Mouse (Mus musculus): ENCODE results near the gene Axin2. TPM values are rescaled to one million over a fixed set of nuclear protein-coding genes. Genes with fewer than 3 reads are reported as not detected.

Axin2 gene
- polyA plus RNA-seq, 1 experiment from 2014 or later: 2.4 TPM

DNA sequence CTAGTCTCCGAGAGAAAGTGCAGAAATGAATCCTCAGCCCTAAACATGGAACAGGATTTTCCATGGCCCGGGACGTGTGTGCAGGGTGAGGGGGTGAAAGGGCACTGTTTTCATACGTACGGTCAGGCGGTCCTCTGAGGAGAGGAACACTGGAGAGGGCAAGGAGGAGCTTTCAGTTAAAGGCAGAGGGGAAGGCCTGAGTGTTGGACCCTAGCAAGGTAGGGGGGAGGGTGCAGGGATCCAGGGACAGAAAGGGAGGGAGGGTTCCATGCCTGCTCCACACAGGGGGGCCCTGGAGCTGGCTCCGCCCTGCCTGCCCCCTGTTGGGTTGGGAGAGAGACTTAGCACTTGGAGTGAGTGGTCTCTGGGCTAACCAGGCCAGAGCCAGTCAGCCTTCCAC lies 28.4 kb downstream of the Axin2 start:
- peaks cover 53% of the 10 kb centered on the region for H3K36me3 ChIP-seq
- ATAC-seq (ENCODE audit: insufficient number of reproducible peaks, low FRiP score): no peak
- H3K27ac ChIP-seq (ENCODE audit: poor library complexity, severe bottlenecking): no peak overlapping the region

DNA sequence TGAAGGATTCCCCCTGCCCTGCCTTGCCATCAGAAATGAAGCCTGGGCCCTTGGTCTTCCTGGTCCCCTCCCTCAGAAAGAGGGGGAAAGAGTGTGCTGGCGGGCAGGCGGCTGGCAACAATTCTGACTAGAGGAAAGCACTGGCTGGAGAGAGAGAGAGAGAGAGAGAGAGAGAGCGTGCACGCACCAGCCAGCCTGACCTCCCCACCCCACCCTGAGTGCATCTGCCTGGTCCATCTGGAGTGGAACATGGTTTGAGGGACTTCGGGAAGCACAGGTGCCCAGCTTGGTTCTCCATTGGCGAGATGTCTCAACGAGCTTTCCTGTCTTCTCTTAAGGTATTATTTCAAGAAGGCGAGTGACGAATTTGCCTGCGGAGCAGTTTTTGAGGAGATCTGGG lies 28.8 kb downstream of the Axin2 start:
- Histone ChIP-seq H3K4me2 (no peak overlapping the region), H3K27me3 (replicated peaks) (no peaks in the 10 kb centered on the region), H3K4me3 (no peak overlapping the region), H3K36me3 (peaks cover 49% of the 10 kb centered on the region), H3K9me3 (replicated peaks) (no peaks in the 10 kb centered on the region), H3K9ac (no peak overlapping the region), H3K27ac (ENCODE audit: poor library complexity, severe bottlenecking) (no peak overlapping the region), H3K4me1 (replicated peaks) (peaks cover 17% of the 10 kb centered on the region)
- 92% methylated on average over 10 of the region's 10 CpGs for WGBS
- no peak for ATAC-seq (ENCODE audit: insufficient number of reproducible peaks, low FRiP score)

More for the DNA sequence above, 28.4 kb downstream of the Axin2 start:
- H3K4me2 ChIP-seq: no peak overlapping the region
- no peaks in the 10 kb centered on the region for H3K9me3 ChIP-seq (replicated peaks)
- no peak overlapping the region for H3K4me3 ChIP-seq
- H3K9ac ChIP-seq: no peak overlapping the region
- no peaks in the 10 kb centered on the region for H3K27me3 ChIP-seq (replicated peaks)
- WGBS: 71% methylated on average over 7 of the region's 7 CpGs
- peaks cover 17% of the 10 kb centered on the region for H3K4me1 ChIP-seq (replicated peaks)

DNA sequence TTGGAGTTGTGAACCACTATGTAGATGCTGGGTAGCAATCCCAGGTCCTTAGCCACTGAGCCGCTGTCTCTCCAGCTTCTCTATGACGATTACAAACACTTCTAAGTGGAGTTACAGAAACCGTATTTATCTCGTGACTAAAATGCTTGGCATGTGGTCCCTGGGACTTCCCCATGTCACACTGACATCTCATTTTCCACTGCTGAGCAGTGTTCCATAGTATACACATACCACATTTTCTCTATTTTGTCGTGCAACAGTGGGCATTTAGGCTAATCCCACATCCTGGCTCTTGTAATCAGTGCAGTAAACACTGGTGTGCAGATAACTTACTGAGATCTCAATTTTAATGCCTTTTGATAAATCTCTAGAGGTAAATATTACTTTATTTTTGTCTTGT lies 32.2 kb downstream of the Axin2 start:
- no peak for ATAC-seq (ENCODE audit: insufficient number of reproducible peaks, low FRiP score)
- Histone ChIP-seq H3K4me2 (no peak overlapping the region), H3K27ac (ENCODE audit: poor library complexity, severe bottlenecking) (no peak overlapping the region), H3K4me1 (replicated peaks) (peaks cover 17% of the 10 kb centered on the region), H3K27me3 (replicated peaks) (no peaks in the 10 kb centered on the region), H3K9me3 (replicated peaks) (0 out of 2 replicates have a peak, but pooled peaks cover 4% of the 10 kb centered on the region), H3K4me3 (no peak overlapping the region), H3K9ac (no peak overlapping the region), H3K36me3 (peaks cover 19% of the 10 kb centered on the region)
- 27% methylated on average over 5 of the region's 5 CpGs for WGBS

DNA sequence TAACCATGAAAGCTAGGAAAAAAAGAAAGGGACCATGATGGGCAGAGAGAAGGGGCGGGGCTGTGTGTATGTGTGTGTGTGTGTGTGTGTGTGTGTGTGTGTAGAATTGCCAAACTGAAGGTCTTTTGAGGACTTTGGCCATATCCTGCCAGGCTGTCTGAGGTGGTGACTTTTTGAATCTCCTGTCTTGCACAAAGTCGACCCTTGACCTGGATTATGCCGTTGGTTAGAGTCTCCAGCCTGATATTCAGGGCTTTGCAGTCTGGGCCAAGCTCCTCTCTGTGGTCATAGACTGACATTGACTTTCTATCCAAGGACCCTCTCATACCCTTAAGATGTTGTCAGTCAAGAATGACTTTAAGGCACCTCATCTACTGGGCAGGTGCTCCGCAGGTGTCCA lies 35.8 kb downstream of the Axin2 start:
- Histone ChIP-seq H3K9me3 (replicated peaks) (0 out of 2 replicates have a peak, but pooled peaks cover 4% of the 10 kb centered on the region), H3K36me3 (no peaks in the 10 kb centered on the region), H3K4me1 (replicated peaks) (peaks cover 7% of the 10 kb centered on the region), H3K27ac (ENCODE audit: poor library complexity, severe bottlenecking) (no peak overlapping the region), H3K27me3 (replicated peaks) (no peaks in the 10 kb centered on the region), H3K4me3 (no peak overlapping the region), H3K9ac (no peak overlapping the region), H3K4me2 (no peak overlapping the region)
- WGBS: 88% methylated on average over 4 of the region's 4 CpGs
- no peak for ATAC-seq (ENCODE audit: insufficient number of reproducible peaks, low FRiP score)

DNA sequence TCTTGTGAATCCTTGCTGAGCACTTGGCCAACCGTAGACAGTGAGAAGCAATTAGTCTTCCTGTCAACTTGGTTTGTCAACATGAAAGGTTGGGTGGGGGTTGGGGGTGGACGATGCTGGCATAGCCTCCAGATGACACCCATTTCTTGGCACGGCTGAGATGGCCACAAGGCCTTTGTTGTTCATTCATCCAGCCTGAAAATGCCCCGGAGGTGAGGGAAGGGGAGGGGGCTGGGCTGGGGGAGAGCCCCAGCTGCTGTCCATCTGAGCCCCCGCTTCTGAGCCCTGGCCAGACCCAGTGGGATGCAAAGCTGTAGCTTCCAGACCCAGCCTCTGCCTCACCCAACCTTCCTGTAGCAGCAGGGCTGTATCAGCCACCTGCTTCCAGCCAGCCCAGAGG lies 38.2 kb downstream of the Axin2 start:
- no peak for ATAC-seq (ENCODE audit: insufficient number of reproducible peaks, low FRiP score)
- Histone ChIP-seq H3K4me3 (no peak overlapping the region), H3K27me3 (replicated peaks) (no peaks in the 10 kb centered on the region), H3K36me3 (no peaks in the 10 kb centered on the region), H3K9me3 (replicated peaks) (0 out of 2 replicates have a peak, but pooled peaks cover 4% of the 10 kb centered on the region), H3K4me2 (no peak overlapping the region), H3K9ac (no peak overlapping the region), H3K4me1 (replicated peaks) (no peaks in the 10 kb centered on the region), H3K27ac (ENCODE audit: poor library complexity, severe bottlenecking) (no peak overlapping the region)
- WGBS: 68% methylated on average over 5 of the region's 5 CpGs

DNA sequence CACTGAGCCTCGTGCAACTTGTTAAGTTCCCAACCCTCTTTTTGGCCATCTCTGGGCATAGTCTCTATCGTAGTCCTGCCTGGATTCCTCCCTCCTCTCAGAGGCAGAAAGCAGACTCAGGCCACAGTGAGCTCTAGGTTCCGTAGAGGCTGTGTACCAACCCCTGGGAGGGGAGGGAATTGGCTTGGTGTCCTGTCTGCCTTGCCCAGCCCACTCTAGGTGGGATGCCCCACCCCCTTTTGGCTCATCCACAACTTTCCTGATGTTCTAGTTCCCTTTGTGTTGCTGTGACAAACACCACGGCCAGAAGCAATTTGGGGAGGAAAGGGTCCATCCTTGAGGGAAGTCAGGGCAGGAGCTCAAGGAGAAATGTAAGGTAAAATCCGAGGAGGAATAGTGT lies 39.0 kb downstream of the Axin2 start:
- Histone ChIP-seq H3K27me3 (replicated peaks) (no peaks in the 10 kb centered on the region), H3K4me1 (replicated peaks) (no peaks in the 10 kb centered on the region), H3K9ac (no peak overlapping the region), H3K4me2 (no peak overlapping the region), H3K4me3 (no peak overlapping the region), H3K27ac (ENCODE audit: poor library complexity, severe bottlenecking) (no peak overlapping the region), H3K9me3 (replicated peaks) (0 out of 2 replicates have a peak, but pooled peaks cover 4% of the 10 kb centered on the region), H3K36me3 (no peaks in the 10 kb centered on the region)
- whole genome bisulfite sequencing: 56% methylated on average over 5 of the region's 5 CpGs
- ATAC-seq (ENCODE audit: insufficient number of reproducible peaks, low FRiP score): no peak

DNA sequence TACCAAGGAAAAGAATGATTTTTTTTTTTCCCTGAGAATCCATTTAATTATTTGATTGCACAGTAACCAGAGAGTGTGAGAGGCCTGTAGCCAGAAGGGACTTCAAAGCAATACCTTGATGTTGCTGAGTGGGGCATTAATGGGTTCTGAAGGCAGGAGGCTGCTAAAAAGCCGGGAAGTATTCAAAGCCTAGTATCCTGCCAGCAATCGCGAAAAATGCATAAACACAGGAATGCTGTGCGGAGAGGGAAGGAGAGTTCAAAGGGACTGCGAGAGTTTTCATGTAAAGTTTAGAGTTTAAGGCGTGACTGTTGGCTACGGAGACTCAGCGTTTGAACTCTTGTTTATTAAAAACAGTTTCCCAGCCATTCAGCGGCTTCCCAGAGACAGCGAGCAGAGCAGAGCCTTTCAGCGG lies 41.5 kb downstream of the Axin2 start:
- Histone ChIP-seq H3K36me3 (no peaks in the 10 kb centered on the region), H3K9ac (no peak overlapping the region), H3K4me1 (replicated peaks) (peaks cover 9% of the 10 kb centered on the region), H3K27me3 (replicated peaks) (no peaks in the 10 kb centered on the region), H3K27ac (ENCODE audit: poor library complexity, severe bottlenecking) (no peak overlapping the region), H3K4me2 (peak overlapping the region; percentile 52), H3K9me3 (replicated peaks) (no peaks in the 10 kb centered on the region), H3K4me3 (peak overlapping the region; percentile 16)
- ATAC-seq (ENCODE audit: insufficient number of reproducible peaks, low FRiP score): no peak
- WGBS: 14% methylated on average over 11 of the region's 11 CpGs

DNA sequence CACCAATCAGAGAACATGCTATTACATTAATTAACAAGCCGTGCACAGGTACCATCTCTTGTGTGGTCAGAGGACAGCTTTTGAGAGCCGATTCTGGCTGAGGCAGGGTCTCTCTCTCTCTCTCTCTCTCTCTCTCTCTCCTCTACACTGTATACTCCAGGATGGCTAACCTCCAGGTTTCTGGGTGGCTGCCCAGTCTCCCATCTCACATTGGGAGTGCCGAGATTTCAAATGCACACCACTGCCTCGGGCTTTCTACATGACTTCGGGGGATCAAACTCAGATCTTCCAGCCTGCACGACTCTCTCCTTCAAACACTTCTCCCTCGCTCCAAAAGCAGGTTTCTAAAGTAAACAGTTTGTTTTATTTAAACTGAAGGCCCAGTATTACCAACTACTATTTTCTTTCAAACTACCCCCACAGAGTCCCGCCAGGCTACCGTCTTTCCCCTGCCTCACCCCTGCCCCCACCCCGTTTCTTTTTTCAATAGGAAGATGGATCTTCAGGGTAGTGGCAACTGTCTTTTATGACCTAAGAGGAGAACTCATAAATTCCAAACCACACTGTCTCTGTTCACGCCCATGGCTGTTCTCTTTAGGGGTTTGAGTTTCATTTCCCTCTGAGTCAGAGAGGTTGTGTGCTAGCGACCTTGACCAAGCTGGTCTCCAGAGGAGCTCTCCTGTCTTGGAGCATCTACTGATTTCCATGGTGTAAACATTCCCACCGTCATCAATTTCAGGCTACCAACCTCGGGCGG lies 43.5 kb downstream of the Axin2 start:
- no peak overlapping the region for H3K4me2 ChIP-seq
- H3K4me1 ChIP-seq (replicated peaks): peaks cover 9% of the 10 kb centered on the region
- H3K36me3 ChIP-seq: no peaks in the 10 kb centered on the region
- no peak overlapping the region for H3K9ac ChIP-seq
- H3K27me3 ChIP-seq (replicated peaks): no peaks in the 10 kb centered on the region
- no peak overlapping the region for H3K27ac ChIP-seq (ENCODE audit: poor library complexity, severe bottlenecking)
- H3K9me3 ChIP-seq (replicated peaks): no peaks in the 10 kb centered on the region
- WGBS: 80% methylated on average over 15 of the region's 15 CpGs
- ATAC-seq (ENCODE audit: insufficient number of reproducible peaks, low FRiP score): no peak
- H3K4me3 ChIP-seq: no peak overlapping the region

DNA sequence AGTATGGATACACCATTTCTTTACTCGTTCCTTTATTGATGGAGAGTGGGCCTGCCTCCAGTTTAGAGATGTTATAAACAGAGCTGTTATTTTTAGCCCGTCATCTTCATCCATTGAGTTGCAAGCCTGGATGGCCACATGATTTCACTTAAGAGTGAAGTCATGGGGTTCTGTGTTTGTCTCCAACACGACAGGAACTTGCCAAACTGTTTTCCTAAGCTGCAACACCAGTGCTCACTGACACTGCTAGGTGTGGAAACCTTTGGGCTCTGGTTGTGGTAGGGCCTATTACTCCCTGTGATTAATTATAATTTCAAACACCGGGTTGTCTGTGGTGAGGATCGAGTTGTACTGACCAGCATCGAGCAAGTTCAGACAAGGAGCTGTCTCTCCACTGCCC lies 45.6 kb downstream of the Axin2 start:
- 47% methylated on average over 6 of the region's 6 CpGs for WGBS
- no peak for ATAC-seq (ENCODE audit: insufficient number of reproducible peaks, low FRiP score)
- no peak overlapping the region for H3K4me3 ChIP-seq
- H3K4me2 ChIP-seq: no peak overlapping the region
- no peak overlapping the region for H3K27ac ChIP-seq (ENCODE audit: poor library complexity, severe bottlenecking)
- H3K4me1 ChIP-seq (replicated peaks): peaks cover 9% of the 10 kb centered on the region
- H3K27me3 ChIP-seq (replicated peaks): no peaks in the 10 kb centered on the region
- H3K9me3 ChIP-seq (replicated peaks): no peaks in the 10 kb centered on the region
- H3K36me3 ChIP-seq: no peaks in the 10 kb centered on the region
- H3K9ac ChIP-seq: no peak overlapping the region

DNA sequence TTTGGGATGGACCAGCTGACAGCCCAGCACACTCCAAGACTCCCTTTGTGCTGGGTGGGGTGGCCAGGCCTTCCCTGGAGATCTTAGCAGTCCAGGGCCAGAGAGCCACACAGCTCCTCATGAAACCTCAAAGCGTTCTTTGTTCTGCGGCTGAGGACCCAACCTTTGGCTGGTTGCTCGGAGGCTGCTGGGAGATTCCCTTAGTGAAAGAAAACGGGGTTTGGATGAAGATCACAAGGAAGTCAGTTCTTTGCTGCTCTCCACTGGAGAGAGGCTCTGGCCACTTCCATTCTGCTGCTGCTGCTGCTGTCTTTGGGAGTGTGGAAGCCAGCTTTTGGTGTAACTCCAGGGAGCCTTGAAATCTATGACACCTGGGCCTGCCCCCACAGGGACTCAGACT lies 53.3 kb downstream of the Axin2 start:
- Histone ChIP-seq H3K4me3 (no peak overlapping the region), H3K27me3 (replicated peaks) (peaks cover 24% of the 10 kb centered on the region), H3K4me2 (no peak overlapping the region), H3K9ac (no peak overlapping the region), H3K9me3 (replicated peaks) (no peaks in the 10 kb centered on the region), H3K27ac (ENCODE audit: poor library complexity, severe bottlenecking) (no peak overlapping the region), H3K36me3 (no peaks in the 10 kb centered on the region), H3K4me1 (replicated peaks) (0 out of 2 replicates have a peak, but pooled peaks cover 3% of the 10 kb centered on the region)
- WGBS: 57% methylated on average over 4 of the region's 4 CpGs
- no peak for ATAC-seq (ENCODE audit: insufficient number of reproducible peaks, low FRiP score)

DNA sequence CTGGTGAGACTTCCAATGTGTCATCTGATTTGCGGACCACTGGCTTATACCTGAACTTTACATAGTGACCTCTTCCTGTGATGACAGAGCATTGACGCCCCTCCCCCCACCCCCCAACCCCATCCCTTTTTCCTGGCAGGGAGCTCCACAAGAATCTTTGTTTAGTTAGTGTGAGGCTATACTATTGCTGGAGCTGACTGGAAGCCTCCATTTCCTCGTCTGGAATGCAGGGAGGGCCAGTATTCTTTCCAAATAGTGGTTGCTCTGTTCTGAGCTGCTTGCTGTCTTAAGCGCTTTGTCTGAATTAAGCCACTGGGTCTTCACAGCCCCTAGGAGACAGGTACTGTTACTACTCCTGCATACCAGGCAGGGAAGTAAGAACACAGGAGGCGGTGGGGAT lies 53.7 kb downstream of the Axin2 start:
- Histone ChIP-seq H3K36me3 (no peaks in the 10 kb centered on the region), H3K4me1 (replicated peaks) (0 out of 2 replicates have a peak, but pooled peaks cover 3% of the 10 kb centered on the region), H3K27ac (ENCODE audit: poor library complexity, severe bottlenecking) (no peak overlapping the region), H3K4me3 (no peak overlapping the region), H3K9me3 (replicated peaks) (no peaks in the 10 kb centered on the region), H3K4me2 (no peak overlapping the region), H3K9ac (no peak overlapping the region), H3K27me3 (replicated peaks) (peaks cover 24% of the 10 kb centered on the region)
- 33% methylated on average over 5 of the region's 5 CpGs for WGBS
- no peak for ATAC-seq (ENCODE audit: insufficient number of reproducible peaks, low FRiP score)

DNA sequence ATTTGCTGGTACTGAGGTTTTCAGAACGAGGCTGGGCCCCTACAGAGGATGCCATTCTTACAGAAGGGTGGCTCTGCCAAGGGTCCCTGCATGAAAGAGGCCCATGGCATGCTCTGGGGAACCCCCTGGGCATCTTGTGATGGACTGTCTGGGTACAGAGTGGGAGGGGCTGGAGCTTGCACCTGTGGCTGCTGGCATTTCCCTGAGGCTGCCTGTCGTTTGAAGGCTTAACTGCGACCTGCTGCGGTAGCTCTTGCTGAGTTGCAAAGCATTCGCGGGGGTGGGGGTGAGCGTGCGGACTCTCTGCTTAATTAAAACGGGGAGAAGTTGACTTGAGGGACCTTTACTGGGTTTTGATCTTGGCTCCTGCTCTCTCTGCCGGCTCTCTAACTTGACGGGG lies 55.4 kb downstream of the Axin2 start:
- Histone ChIP-seq H3K9ac (no peak overlapping the region), H3K4me2 (no peak overlapping the region), H3K4me3 (no peak overlapping the region), H3K27me3 (replicated peaks) (peaks cover 24% of the 10 kb centered on the region), H3K36me3 (no peaks in the 10 kb centered on the region), H3K4me1 (replicated peaks) (0 out of 2 replicates have a peak, but pooled peaks cover 3% of the 10 kb centered on the region), H3K9me3 (replicated peaks) (no peaks in the 10 kb centered on the region), H3K27ac (ENCODE audit: poor library complexity, severe bottlenecking) (no peak overlapping the region)
- ATAC-seq (ENCODE audit: insufficient number of reproducible peaks, low FRiP score): no peak
- whole genome bisulfite sequencing: 32% methylated on average over 11 of the region's 11 CpGs

Data from heart, embryonic 12.5 days (tissue).